Mouse (Mus musculus) spleen, postnatal 36 days (tissue): Measurements from ENCODE around the gene Dot1l.

ENCODE experiments used
- DNase-seq, 2 experiments: peaks; one replicate each; pipeline ENCODE4 v3.0.0; 2022; ENCODE audit warnings: low spot score in 2 of 2, mixed read lengths in 1 of 2

The Dot1l gene

GRCm38 (mm10) chr10:80792175-80793032 lies 37.4 kb downstream of the Dot1l start:
- no peak for DNase-seq

GRCm38 (mm10) chr10:80793033-80793784 lies 38.2 kb downstream of the Dot1l start:
- no peak for DNase-seq

GRCm38 (mm10) chr10:80793803-80794202 lies 38.8 kb downstream of the Dot1l start:
- no peak for DNase-seq

GRCm38 (mm10) chr10:80794750-80795149 lies 39.7 kb downstream of the Dot1l start:
- DNase-seq = no peak

GRCm38 (mm10) chr10:80796307-80796848 lies 41.4 kb downstream of the Dot1l start:
- no peak for DNase-seq

- DNase-seq = no peak
Measured at GRCm38 (mm10) chr10:80797186-80798149, 42.5 kb downstream of the Dot1l start.

- DNase-seq = peak; percentile 95 to 96
Measured at GRCm38 (mm10) chr10:80798150-80799006, 43.4 kb downstream of the Dot1l start, which contains the start of the genes Sf3a2 and Plekhj1. Gene Sf3a2 (plus strand): TSS chr10:80798198. Gene Plekhj1 (minus strand): TSS chr10:80798626.

GRCm38 (mm10) chr10:80799070-80799566 lies 44.1 kb downstream of the Dot1l start:
- DNase-seq = no peak

- DNase-seq = no peak
Measured at GRCm38 (mm10) chr10:80802204-80802912, 47.4 kb downstream of the Dot1l start.

- DNase-seq = no peak
Measured at GRCm38 (mm10) chr10:80802996-80803395, 48.0 kb downstream of the Dot1l start.

GRCm38 (mm10) chr10:80804340-80804739 lies 49.3 kb downstream of the Dot1l start:
- no peak for DNase-seq

- no peak for DNase-seq
Measured at GRCm38 (mm10) chr10:80804916-80805315, 49.9 kb downstream of the Dot1l start, which contains the start of gene Amh. Gene Amh (plus strand): TSS chr10:80805243.

GRCm38 (mm10) chr10:80805322-80805721 lies 50.3 kb downstream of the Dot1l start:
- DNase-seq = no peak

GRCm38 (mm10) chr10:80805925-80806324 lies 50.9 kb downstream of the Dot1l start:
- DNase-seq = peak; percentile 53 to 59

- DNase-seq = no peak
Measured at GRCm38 (mm10) chr10:80806341-80807056, 51.5 kb downstream of the Dot1l start.

- DNase-seq = peak; percentile 57 to 62
Measured at GRCm38 (mm10) chr10:80807057-80807627, 52.1 kb downstream of the Dot1l start.

- DNase-seq = no peak
Measured at GRCm38 (mm10) chr10:80808099-80808984, 53.3 kb downstream of the Dot1l start.
